Mouse (Mus musculus) mouse trophoblast stem cell (cell line): Measurements from ENCODE around the gene Asb14.
"Not testable (repeated sequence)": the region's sequence is repeated elsewhere in the genome, so short reads cannot be mapped to it uniquely, and the experiment has no call there.

Experiments
- in situ Hi-C, 2 experiments: fragments of 300-500 bp; cut with MseI, MboI; formaldehyde crosslinking; loops; 2 replicates in 1 of 2; 3 replicates in 1 of 2; pipeline ENCODE4 v1.15.1; 2025

Gene Asb14

DNA sequence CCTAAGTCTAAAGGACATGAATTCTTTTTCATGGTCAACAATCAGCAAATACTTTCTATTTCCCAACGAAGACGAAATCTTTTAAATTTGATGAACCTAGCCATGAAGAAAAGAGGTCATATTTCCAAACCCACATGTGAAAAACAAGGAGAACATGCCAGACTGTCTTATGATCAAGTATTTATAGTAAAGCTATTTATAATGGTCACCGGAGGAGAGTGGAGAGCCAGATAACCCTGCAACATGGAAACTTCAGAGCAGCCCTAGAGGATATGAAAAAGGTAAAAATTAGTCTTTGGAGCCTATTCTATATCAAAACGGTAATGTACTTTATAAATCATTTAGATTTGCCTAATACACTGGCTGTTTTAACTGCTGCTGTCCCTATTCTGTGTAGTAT is at the start of gene Asb14:
Gene Asb14, plus strand, starts transcription at position 166 of the 400 bp plus-strand sequence.
- in situ Hi-C loops, result no loop called here

GRCm38 (mm10) chr14:26853053-26853452 is 41.3 kb upstream of the Asb14 start:
- in situ Hi-C loops, result no loop called here

DNA sequence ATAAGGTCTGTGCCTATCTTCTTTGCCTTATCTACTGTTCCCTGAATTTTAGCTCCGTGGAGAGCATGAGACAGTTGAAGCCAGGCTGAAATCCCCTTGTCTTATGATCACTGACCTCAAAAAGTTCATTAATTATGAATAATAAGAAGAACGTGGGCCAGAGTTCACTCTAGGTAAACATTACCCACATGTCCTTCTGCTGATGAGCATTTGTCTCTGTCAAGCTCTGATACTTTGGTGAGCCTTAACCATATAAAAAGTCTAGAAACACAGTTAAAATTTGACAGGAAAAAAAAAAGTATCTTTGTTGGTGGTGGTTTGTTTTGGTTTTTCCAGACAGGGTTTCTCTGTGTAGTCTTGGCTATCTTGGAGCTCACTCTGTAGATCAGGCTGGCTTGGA is 40.3 kb upstream of the Asb14 start:
- in situ Hi-C loops, result no loop called here

GRCm38 (mm10) chr14:26858364-26858763 is 36.0 kb upstream of the Asb14 start:
- in situ Hi-C loops, result no loop called here

DNA sequence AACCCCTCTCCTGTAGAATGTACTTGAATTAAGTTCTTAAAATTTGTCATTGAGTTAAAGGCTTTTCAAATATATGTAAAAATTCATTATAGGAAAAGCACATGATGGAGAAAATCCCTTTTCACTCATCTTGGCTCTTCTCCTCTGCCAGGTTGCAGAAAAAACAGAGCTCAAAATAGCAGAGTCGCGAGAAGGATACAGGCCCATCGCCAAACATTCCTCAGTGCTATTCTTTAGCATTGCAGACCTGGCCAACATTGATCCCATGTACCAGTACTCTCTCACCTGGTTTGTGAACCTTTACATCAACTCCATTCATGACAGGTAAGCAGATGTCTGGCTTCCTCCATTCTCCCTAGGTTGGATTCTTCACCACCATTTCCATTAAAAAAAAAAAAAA is 35.3 kb upstream of the Asb14 start:
- in situ Hi-C loops, result no loop called here

DNA sequence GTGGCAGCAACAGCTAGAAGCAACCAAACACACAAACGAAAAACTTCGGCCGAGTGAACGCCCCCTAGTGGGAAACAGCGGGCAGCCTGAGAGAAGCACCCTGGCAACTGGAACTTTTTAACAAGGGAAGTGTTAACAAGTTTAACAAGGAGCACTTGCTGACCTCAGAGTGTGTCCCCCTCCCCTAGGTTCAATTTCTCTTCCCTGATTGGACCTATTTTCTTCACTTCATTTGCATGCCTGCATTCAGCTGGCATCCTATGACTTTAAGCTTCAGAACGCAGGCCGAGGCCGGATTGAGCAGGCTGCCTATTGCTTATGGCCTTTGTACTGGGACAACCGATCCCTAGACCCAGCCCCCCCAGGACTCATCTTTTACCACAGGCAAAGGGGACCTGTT is 27.0 kb upstream of the Asb14 start:
- in situ Hi-C loops, result no loop called here

- in situ Hi-C loops, result no loop called here
Measured at GRCm38 (mm10) chr14:26868299-26868698, 26.1 kb upstream of the Asb14 start.

DNA sequence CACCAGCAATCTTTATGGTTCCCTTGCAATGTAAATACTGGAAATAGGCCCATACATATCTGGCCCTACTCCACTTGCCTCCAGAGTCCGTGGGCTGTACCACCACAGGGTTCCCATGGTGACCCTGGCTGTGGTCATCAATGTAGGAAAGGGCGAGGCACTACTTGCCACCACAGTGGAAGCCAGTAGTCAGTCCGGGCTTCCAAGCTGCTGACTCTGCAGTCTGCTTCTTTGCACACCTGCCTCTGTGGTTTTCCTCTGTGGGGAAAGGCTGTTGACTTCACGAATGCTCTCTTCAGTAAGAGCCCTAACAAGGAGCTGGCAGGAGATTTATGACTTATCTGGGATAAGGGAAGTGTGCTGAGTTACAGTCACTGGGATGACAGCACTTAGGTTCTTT is 15.6 kb upstream of the Asb14 start:
- in situ Hi-C loops, result no loop called here

GRCm38 (mm10) chr14:26879976-26880375 is 14.4 kb upstream of the Asb14 start:
- in situ Hi-C loops, result no loop called here

DNA sequence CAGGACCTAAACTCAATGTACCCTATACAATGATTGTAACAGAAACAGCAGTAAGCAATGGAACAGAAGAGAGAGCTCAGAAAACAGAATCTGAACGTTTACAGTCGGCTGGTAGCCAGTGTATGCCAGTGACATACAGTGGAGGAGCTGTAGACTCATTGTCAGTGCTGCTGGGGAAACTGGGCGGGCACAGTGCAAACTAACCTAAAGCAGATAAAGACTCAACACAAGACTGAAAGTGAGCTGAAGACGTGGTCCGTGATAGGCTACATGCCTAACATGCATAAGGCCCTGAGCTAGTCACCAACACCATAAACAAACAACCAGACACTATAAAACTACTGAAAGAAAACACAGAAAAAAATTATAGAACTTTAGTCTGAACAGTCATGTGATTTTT is 12.7 kb upstream of the Asb14 start:
- in situ Hi-C loops, result no loop called here

GRCm38 (mm10) chr14:26887244-26887643 is 7.1 kb upstream of the Asb14 start:
- in situ Hi-C loops, result no loop called here

GRCm38 (mm10) chr14:26890777-26891176 is 3.6 kb upstream of the Asb14 start:
- in situ Hi-C loops, result no loop called here

- in situ Hi-C loops, result no loop called here
Measured at GRCm38 (mm10) chr14:26899490-26899889, 5.1 kb downstream of the Asb14 start.

- in situ Hi-C loops, result no loop called here
Measured at GRCm38 (mm10) chr14:26900893-26901292, 6.5 kb downstream of the Asb14 start.

GRCm38 (mm10) chr14:26907401-26907800 is 13.0 kb downstream of the Asb14 start:
- in situ Hi-C loops, result no loop called here

DNA sequence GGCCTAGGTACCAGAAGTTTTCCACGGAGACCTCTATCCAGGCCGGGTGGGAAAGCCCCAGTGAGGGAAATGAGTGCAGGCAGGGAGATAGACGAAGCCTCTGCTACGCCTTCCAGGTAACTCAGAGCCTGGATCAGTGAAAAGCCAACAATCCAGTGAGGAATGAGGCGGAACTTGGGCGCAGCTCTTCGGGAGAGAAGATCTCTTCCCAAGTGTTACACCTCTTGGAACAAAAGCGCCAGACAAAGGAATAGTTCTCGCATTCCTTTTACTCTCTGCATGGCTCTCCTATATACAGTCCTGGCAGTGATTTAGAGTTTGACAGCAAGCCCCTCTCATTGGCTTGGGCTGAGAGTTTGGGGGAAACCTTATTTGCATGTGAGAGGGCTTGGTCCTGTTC is 16.1 kb downstream of the Asb14 start:
- in situ Hi-C loops, result not testable (repeated sequence)

- in situ Hi-C loops, result no loop called here
Measured at GRCm38 (mm10) chr14:26911201-26911600, 16.8 kb downstream of the Asb14 start.

- in situ Hi-C loops, result no loop called here
Measured at GRCm38 (mm10) chr14:26911826-26912225, 17.5 kb downstream of the Asb14 start.

DNA sequence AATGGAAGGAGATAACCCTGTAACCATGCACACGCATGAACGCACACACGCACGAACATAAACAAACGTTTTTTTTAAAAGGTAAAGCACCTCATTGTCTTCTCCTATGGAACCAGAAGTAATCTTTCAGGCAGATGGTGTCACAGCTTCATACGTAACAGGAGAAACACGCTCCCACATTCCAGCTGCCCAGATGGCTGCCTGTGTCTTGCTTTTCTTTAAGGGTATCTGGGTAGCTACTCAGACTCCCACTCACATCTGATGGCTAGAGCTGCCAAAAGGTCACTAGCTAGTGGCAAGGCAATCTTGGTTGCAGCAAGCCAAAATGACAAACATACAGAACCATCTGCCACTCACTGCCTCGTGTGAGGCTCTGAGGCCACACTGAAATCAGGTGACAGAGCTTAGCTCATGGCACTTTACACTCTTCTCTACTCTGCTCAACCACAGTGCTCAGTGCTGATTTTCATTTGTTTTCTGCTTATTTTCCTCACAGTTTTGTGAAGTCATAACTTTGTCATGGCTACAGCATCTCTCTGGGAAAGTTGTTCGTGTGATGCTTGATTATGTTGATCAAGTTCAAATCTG is 19.4 kb downstream of the Asb14 start:
- in situ Hi-C loops, result no loop called here

DNA sequence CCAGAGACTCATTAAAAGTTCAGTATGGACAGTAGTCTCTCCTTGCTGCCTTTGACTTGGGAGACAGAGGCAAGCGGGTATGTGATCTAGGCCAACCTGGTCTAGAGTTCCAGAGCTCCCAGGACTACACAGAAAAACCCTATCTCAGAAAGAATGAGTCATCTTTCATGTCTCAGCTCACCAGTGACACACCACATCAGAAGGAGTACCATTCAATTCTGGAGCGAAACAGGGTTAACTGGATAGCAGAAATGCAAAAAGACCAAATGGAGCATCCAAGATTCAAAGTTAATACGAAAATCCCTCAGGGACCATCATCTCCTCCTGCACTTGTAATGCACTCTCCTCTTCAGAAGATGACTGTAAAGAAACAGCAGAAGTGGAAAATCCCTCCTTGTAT is 25.0 kb downstream of the Asb14 start:
- in situ Hi-C loops, result no loop called here

DNA sequence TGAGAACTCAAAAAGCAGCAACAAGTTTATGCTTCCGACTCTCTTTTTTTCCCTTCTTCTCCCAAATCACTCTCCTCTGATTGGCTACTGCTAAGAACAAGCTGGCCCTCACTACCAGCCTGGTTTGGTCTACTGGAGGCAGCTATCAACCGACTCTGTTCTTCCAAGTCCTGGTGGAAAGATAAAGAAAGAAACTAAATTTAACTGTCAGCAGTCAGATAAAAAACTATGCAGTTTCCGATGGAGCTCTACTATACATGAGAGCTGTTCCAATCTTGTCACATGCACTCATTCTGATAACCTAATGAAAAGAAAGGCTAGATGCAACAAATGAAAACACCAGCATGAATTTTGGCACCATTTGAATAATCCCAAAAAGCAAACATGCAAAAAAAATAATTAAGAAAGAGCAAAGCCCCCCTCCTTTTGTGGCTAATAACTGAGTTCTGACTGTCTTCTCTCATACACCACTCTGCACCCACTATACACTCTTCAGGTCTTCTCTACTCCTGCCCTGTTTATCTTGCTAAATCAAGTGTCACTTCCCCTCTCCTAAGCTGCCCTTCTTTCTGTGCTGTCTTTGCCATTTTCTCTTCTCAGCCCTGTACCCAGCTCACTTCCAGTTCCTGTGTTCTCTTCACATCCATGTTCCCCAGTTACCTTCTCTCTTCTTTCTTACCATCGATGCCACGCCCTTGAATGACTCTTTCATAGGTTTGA is 29.5 kb downstream of the Asb14 start:
- in situ Hi-C loops, result no loop called here

- in situ Hi-C loops, result no loop called here
Measured at GRCm38 (mm10) chr14:26934891-26935290, 40.5 kb downstream of the Asb14 start.

GRCm38 (mm10) chr14:26935558-26935957 is 41.2 kb downstream of the Asb14 start:
- in situ Hi-C loops, result no loop called here

DNA sequence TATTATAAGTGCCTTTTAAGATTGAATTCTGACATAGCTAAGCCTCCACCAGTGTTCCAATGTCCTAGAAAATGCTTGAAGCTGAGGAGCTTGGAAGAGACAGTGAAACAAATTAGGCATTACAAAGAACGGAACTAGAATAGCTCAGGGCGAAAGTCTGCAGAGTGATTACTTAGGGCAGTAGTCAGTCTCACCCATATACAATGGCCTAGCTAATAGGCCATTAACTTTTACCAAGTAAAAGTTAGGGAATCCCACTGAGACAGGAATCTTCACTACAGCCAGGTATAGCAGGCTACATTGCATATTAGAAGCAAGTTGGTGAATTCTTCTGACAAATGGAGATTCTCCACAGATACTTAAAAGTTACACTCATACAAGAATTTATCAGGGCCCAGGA is 61.8 kb downstream of the Asb14 start:
- in situ Hi-C loops, result not testable (repeated sequence)
